Mouse (Mus musculus): ENCODE measurements around the gene Lingo2. TPM values are rescaled to one million over a fixed set of nuclear protein-coding genes. Genes with fewer than 3 reads are reported as not detected.
"Not testable (repeated sequence)": the region's sequence is repeated elsewhere in the genome, so short reads cannot be mapped to it uniquely, and the experiment has no call there.

Lingo2 gene
- polyA plus RNA-seq, 1 experiment from 2014 or later, result 2.1 TPM

GRCm38 (mm10) chr4:35746693-35747092, 1204.9 kb downstream of the Lingo2 start:
- 85% methylated on average over 6 of the region's 6 CpGs for WGBS
- H3K27me3 ChIP-seq (ENCODE audit: control insufficient read depth, insufficient read depth, low read length), result no peaks in the 10 kb centered on the region
- ATAC-seq (ENCODE audit: low FRiP score), result no peak
- no peaks in the 10 kb centered on the region for H3K36me3 ChIP-seq (ENCODE audit: control insufficient read depth, insufficient read depth, low read length)
- H3K27ac ChIP-seq (ENCODE audit: low read depth, low read length), result no peak overlapping the region
- H3K9ac ChIP-seq (ENCODE audit: low read depth, low read length), result no peak overlapping the region
- H3K4me1 ChIP-seq (replicated peaks; ENCODE audit: control insufficient read depth, insufficient read depth, low read length), result no peaks in the 10 kb centered on the region
- H3K9me3 ChIP-seq (ENCODE audit: control insufficient read depth, low read length), result no peaks in the 10 kb centered on the region
- H3K4me2 ChIP-seq (replicated peaks; ENCODE audit: low read depth, low read length), result no peak overlapping the region
- H3K4me3 ChIP-seq (ENCODE audit: low read depth, low read length), result no peak overlapping the region
- no peak for DNase-seq (ENCODE audit: low spot score)

GRCm38 (mm10) chr4:35724774-35725173, 1226.8 kb downstream of the Lingo2 start:
- Histone ChIP-seq H3K27me3 (ENCODE audit: control insufficient read depth, insufficient read depth, low read length) (no peaks in the 10 kb centered on the region), H3K4me1 (replicated peaks; ENCODE audit: control insufficient read depth, insufficient read depth, low read length) (no peaks in the 10 kb centered on the region), H3K9ac (ENCODE audit: low read depth, low read length) (no peak overlapping the region), H3K9me3 (ENCODE audit: control insufficient read depth, low read length) (no peaks in the 10 kb centered on the region), H3K4me2 (replicated peaks; ENCODE audit: low read depth, low read length) (no peak overlapping the region), H3K27ac (ENCODE audit: low read depth, low read length) (no peak overlapping the region), H3K4me3 (ENCODE audit: low read depth, low read length) (no peak overlapping the region), H3K36me3 (ENCODE audit: control insufficient read depth, insufficient read depth, low read length) (no peaks in the 10 kb centered on the region)
- WGBS, result 69% methylated on average over 1 of the region's 1 CpGs
- ATAC-seq (ENCODE audit: low FRiP score) (no peak), DNase-seq (ENCODE audit: low spot score) (no peak)

- no peak for ATAC-seq (ENCODE audit: low FRiP score)
Observed at GRCm38 (mm10) chr4:35704126-35704525, 1247.4 kb downstream of the Lingo2 start.

GRCm38 (mm10) chr4:35702661-35703060, 1248.9 kb downstream of the Lingo2 start:
- DNase-seq (ENCODE audit: low spot score) (no peak), ATAC-seq (ENCODE audit: low FRiP score) (no peak)
- H3K27ac ChIP-seq (ENCODE audit: low read depth, low read length), result no peak overlapping the region
- no peaks in the 10 kb centered on the region for H3K27me3 ChIP-seq (ENCODE audit: control insufficient read depth, insufficient read depth, low read length)
- H3K9ac ChIP-seq (ENCODE audit: low read depth, low read length), result no peak overlapping the region
- no peaks in the 10 kb centered on the region for H3K36me3 ChIP-seq (ENCODE audit: control insufficient read depth, insufficient read depth, low read length)
- WGBS, result 72% methylated on average over 1 of the region's 1 CpGs
- no peaks in the 10 kb centered on the region for H3K4me1 ChIP-seq (replicated peaks; ENCODE audit: control insufficient read depth, insufficient read depth, low read length)
- no peak overlapping the region for H3K4me3 ChIP-seq (ENCODE audit: low read depth, low read length)
- no peak overlapping the region for H3K4me2 ChIP-seq (replicated peaks; ENCODE audit: low read depth, low read length)
- no peaks in the 10 kb centered on the region for H3K9me3 ChIP-seq (ENCODE audit: control insufficient read depth, low read length)

More at GRCm38 (mm10) chr4:35704126-35704525, 1247.4 kb downstream of the Lingo2 start:
- H3K4me1 ChIP-seq (replicated peaks; ENCODE audit: control insufficient read depth, insufficient read depth, low read length), result no peaks in the 10 kb centered on the region
- no peak overlapping the region for H3K27ac ChIP-seq (ENCODE audit: low read depth, low read length)
- no peak overlapping the region for H3K9ac ChIP-seq (ENCODE audit: low read depth, low read length)
- no peaks in the 10 kb centered on the region for H3K9me3 ChIP-seq (ENCODE audit: control insufficient read depth, low read length)
- H3K27me3 ChIP-seq (ENCODE audit: control insufficient read depth, insufficient read depth, low read length), result no peaks in the 10 kb centered on the region
- no peak overlapping the region for H3K4me3 ChIP-seq (ENCODE audit: low read depth, low read length)
- 27% methylated on average over 2 of the region's 2 CpGs for WGBS
- H3K36me3 ChIP-seq (ENCODE audit: control insufficient read depth, insufficient read depth, low read length), result no peaks in the 10 kb centered on the region
- no peak overlapping the region for H3K4me2 ChIP-seq (replicated peaks; ENCODE audit: low read depth, low read length)
- DNase-seq (ENCODE audit: low spot score), result no peak

DNA sequence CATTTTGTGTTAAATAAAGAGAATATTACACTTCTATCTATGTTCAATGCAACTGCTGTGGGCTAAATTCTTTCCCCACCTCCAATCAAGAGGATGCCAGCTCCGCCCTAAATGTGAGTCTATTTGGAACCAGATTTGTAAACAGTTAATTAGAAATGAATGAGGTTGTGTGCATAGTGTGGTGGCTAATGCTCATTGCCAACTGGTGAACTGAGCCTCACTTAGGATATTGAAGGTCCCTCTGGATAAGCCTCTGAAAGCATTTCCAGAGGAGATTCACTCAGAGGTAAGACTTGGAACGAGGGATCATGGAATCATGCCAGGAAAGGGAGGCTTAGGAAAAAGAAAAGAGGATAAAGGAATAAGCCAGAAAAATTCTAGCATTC, 1256.4 kb downstream of the Lingo2 start:
- Histone ChIP-seq H3K9me3 (ENCODE audit: control insufficient read depth, low read length) (no peaks in the 10 kb centered on the region), H3K27ac (ENCODE audit: low read depth, low read length) (no peak overlapping the region), H3K27me3 (ENCODE audit: control insufficient read depth, insufficient read depth, low read length) (no peaks in the 10 kb centered on the region), H3K36me3 (ENCODE audit: control insufficient read depth, insufficient read depth, low read length) (no peaks in the 10 kb centered on the region), H3K4me1 (replicated peaks; ENCODE audit: control insufficient read depth, insufficient read depth, low read length) (no peaks in the 10 kb centered on the region), H3K9ac (ENCODE audit: low read depth, low read length) (no peak overlapping the region), H3K4me3 (ENCODE audit: low read depth, low read length) (no peak overlapping the region), H3K4me2 (replicated peaks; ENCODE audit: low read depth, low read length) (no peak overlapping the region)
- 86% methylated on average over 2 of the region's 2 CpGs for WGBS
- DNase-seq (ENCODE audit: low spot score) (no peak), ATAC-seq (ENCODE audit: low FRiP score) (no peak)

GRCm38 (mm10) chr4:35694360-35695136, 1257.0 kb downstream of the Lingo2 start:
- Histone ChIP-seq H3K9ac (ENCODE audit: low read depth, low read length) (no peak overlapping the region), H3K27ac (ENCODE audit: low read depth, low read length) (no peak overlapping the region), H3K4me2 (replicated peaks; ENCODE audit: low read depth, low read length) (no peak overlapping the region), H3K4me3 (ENCODE audit: low read depth, low read length) (no peak overlapping the region), H3K4me1 (replicated peaks; ENCODE audit: control insufficient read depth, insufficient read depth, low read length) (no peaks in the 10 kb centered on the region), H3K36me3 (ENCODE audit: control insufficient read depth, insufficient read depth, low read length) (no peaks in the 10 kb centered on the region), H3K9me3 (ENCODE audit: control insufficient read depth, low read length) (no peaks in the 10 kb centered on the region), H3K27me3 (ENCODE audit: control insufficient read depth, insufficient read depth, low read length) (no peaks in the 10 kb centered on the region)
- 88% methylated on average over 4 of the region's 4 CpGs for WGBS
- ATAC-seq (ENCODE audit: low FRiP score) (no peak), DNase-seq (ENCODE audit: low spot score) (no peak)

- H3K9me3 ChIP-seq (ENCODE audit: control insufficient read depth, low read length), result no peaks in the 10 kb centered on the region
- H3K27ac ChIP-seq (ENCODE audit: low read depth, low read length), result no peak overlapping the region
- DNase-seq (ENCODE audit: low spot score) (no peak), ATAC-seq (ENCODE audit: low FRiP score) (no peak)
- no peak overlapping the region for H3K4me2 ChIP-seq (replicated peaks; ENCODE audit: low read depth, low read length)
- H3K36me3 ChIP-seq (ENCODE audit: control insufficient read depth, insufficient read depth, low read length), result no peaks in the 10 kb centered on the region
- WGBS, result 77% methylated on average over 5 of the region's 5 CpGs
- H3K4me1 ChIP-seq (replicated peaks; ENCODE audit: control insufficient read depth, insufficient read depth, low read length), result no peaks in the 10 kb centered on the region
- no peaks in the 10 kb centered on the region for H3K27me3 ChIP-seq (ENCODE audit: control insufficient read depth, insufficient read depth, low read length)
- no peak overlapping the region for H3K4me3 ChIP-seq (ENCODE audit: low read depth, low read length)
- no peak overlapping the region for H3K9ac ChIP-seq (ENCODE audit: low read depth, low read length)
Observed at GRCm38 (mm10) chr4:35690521-35690920, 1261.0 kb downstream of the Lingo2 start.

- H3K4me1 ChIP-seq (replicated peaks; ENCODE audit: control insufficient read depth, insufficient read depth, low read length); H3K9ac ChIP-seq (ENCODE audit: low read depth, low read length); H3K36me3 ChIP-seq (ENCODE audit: control insufficient read depth, insufficient read depth, low read length); H3K4me2 ChIP-seq (replicated peaks; ENCODE audit: low read depth, low read length); H3K4me3 ChIP-seq (ENCODE audit: low read depth, low read length); H3K27ac ChIP-seq (ENCODE audit: low read depth, low read length); H3K27me3 ChIP-seq (ENCODE audit: control insufficient read depth, insufficient read depth, low read length); H3K9me3 ChIP-seq (ENCODE audit: control insufficient read depth, low read length): not testable (repeated sequence)
- peak; percentile 20 for DNase-seq (ENCODE audit: low spot score)
- WGBS, result 72% methylated on average over 5 of the region's 5 CpGs
- ATAC-seq (ENCODE audit: low FRiP score), result peak; percentile 86
Observed at GRCm38 (mm10) chr4:35688498-35689240, 1262.9 kb downstream of the Lingo2 start.

Measured in hindbrain, embryonic 11.5 days (tissue).